Mouse (Mus musculus) MEL-GATA-1-ER (cell line): Measurements from ENCODE around the gene Lima1.

Experiments
- DNase-seq: peaks from one replicate; pipeline ENCODE4 v3.0.0-alpha.2; 2012; ENCODE audit warnings: low read depth; ENCODE audit errors: extremely low read depth

The Lima1 gene

DNA sequence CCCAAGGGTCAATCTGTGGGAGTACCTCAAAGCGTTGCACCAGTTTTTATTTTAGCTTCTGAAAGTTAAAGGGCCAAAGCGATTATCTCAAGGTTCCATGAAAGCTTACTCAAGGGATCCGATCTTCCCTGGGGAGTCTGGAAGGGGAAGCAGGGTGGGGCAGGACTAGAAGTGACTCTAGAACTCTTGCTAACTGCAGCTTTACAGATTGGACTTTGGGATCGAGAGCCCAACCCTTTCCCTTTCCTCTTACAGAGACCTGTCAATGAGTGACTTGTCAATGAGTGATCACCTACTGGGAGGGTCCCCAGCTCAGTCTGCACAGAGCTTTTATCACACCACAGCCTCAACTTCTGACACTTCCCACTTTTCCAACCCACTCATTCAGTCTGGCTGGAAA lies 7.6 kb downstream of the Lima1 start:
- no peak for DNase-seq

DNA sequence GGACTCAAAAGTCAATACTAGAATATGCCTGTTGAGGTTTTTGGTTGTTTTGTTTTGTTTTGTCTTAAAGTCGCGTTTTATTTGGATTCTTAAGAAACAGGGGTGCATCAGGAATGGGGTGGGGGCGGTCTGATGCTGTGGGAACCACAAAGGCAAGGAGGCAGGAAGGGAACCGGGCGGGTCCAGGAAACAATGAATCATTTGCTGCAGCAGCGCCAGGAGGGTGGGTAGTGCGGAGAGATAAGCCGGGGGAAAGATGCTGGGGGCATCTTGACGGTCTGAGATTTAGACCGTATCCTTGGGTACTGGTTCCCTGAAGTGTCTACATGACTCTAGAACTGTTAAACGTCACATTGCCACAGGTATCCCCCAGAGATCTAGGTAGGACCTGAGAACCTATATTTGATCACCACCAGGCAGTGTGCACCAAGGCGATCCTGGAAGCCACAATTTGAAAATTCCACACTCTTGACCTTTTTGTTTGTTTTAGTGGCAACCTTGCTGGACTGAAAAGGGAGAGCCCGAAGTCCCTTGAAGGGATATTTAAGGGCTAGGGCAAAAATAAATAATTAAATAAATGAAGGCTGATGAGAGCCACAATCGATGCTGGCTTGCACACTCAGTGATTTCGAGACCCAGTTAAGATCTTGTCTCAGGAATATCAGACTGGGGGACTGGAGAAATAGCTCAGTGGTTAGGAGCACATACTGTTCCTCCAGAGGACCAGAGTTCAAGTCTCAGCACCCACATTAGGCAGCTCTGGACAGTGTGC lies 8.6 kb downstream of the Lima1 start:
- no peak for DNase-seq

DNA sequence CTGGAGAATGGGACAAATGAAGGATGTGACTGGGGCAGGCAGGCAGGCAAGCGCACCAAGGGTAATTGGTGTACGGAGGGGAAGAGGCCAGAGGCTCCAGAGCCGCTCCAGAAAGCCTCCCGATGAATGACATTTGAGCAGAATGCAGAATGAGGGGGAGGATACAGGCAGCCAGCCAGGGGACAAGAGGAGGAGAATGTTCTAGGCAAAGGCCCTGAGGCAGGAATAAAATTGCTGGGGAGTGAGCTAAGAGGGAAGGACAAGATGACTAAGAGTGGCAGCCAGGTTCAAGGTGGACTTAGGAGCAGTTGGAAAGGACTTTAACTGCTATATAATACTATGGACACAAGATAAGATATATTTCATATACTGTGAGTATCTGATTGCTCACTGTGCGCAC lies 9.3 kb downstream of the Lima1 start:
- DNase-seq, result no peak

DNA sequence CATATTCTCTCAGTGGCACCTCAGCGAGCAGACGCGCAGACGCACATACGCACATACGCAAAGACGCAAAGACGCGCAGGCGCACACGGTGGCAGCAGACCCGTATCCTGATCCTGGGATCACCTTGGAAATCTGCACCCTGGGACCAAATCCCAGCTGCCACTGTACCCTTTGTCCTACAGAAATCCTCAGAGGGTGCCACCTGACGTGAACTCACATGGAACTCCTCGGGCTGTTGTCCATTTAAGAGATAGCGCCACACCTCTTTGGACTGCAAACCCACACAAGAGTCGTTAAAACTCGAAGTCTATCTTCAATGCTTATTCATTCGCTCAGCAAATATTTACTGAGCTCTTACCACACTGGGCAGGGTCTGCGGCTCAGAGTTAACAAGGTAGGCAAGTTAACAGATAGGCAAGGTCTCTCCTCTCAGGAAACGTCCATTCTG lies 9.7 kb downstream of the Lima1 start:
- DNase-seq, result no peak

DNA sequence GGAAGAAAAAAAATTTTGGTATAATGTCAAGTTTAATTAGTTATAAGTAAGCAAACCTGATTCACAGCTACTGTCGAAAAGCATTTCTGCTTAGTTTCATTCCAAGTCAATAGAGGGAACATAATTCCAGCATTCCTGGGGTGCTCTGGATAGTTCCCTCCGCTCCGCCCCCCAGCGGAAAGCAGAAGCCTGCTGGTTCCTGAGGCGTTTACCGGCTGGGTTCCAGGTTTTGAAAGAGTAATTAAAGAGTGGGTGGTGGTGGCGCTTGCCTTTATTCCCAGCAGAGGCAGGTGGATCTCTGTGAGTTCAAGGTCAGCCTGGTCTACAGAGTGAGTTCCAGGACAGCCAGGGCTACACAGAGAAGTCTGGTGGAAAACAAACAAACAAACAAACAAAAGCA lies 10.2 kb downstream of the Lima1 start:
- DNase-seq, result no peak

DNA sequence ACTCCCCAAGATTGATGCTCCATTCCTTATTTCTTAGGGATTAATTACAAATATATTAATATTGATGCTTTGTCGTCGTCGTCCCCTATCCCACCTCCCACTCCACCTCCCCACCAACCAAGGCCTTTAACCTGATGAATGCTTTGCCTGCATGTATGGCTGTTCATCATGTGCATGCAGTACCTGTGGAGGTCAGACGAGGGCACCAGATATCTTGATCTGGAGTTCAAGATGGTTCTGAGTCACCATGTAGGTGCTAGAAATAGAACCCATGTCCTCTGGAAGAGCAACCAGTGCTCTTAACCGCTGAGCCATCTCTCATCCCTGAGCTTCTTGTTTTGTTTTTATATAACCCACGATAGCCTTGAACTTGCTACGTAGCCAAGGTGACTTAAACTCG lies 11.5 kb downstream of the Lima1 start:
- peak; percentile 9 for DNase-seq

DNA sequence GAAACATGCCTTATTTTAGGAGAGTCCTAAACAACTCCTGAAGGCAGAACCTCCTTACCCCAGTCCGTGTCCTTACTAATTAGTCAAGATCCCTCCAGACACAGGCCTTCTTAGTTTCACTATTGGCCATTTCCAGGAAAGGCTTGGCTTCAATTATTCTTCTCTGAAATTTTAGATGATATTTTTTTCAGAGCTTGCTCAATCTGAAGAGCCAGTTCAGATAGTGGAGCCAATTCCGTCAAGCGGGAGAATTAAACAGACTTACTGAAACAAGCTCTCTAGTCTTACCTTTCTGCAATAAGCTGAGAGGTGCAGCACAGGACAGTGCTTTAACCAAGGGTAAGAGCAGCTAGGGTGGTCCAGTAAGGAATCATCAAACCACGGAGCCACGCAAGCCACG lies 11.9 kb downstream of the Lima1 start:
- no peak for DNase-seq

DNA sequence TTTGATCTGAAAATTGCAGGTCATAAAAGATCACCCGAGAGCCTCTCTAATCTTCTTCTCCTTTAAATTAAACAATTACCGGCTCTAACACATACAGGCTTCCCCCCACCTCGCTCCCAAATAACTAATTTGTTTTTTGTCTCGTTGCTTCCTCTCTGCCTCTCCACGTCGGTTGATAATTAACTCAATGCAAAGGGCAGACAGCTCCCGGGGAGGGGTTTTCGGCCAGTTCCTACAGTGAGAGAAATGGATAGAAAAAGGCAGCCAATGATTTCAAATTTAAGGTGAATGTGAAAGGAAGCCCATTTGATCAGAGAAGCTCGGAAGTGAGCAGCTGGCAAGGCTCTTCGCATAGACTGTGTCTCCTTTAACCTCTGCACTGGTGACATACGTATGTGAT lies 12.8 kb downstream of the Lima1 start:
- no peak for DNase-seq

DNA sequence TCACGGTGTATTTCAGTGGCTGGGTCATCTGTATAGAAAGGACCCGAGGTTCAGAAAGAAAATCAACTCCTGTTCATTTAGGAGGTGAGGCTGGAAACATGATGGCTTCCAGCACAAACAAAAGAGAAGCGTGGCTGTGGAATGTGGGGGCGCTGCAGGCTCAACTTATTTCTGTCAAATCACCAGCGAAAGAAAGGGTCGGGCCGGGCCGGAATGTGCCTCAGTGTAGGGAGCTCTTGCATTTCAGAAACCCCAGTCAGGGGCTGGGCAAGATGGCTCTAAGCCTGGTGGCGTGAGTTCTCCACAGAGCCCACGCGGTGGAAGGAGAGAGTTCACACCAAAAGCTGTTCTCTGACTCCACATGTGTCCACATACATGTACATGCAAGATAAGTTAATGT lies 13.3 kb downstream of the Lima1 start:
- no peak for DNase-seq

DNA sequence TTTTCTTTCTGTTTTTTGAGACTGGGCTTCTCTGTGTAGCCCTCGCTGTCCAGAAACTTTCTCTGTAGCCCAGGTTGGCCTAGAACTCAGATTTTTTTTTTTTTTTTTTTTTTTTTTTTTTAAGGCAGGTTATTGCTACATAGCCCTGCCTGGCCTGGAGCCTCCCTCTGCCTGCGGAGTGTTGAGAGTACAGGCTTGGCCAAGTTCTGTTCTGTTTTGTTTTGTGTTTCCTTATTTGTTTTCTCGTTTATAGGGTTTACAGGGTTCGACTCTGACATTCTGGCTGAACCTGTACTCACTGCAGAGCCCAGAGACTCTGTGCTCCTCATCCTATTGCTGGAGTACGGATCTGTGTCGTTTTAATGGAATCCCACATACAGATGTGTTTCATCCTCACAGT lies 13.7 kb downstream of the Lima1 start:
- no peak for DNase-seq

DNA sequence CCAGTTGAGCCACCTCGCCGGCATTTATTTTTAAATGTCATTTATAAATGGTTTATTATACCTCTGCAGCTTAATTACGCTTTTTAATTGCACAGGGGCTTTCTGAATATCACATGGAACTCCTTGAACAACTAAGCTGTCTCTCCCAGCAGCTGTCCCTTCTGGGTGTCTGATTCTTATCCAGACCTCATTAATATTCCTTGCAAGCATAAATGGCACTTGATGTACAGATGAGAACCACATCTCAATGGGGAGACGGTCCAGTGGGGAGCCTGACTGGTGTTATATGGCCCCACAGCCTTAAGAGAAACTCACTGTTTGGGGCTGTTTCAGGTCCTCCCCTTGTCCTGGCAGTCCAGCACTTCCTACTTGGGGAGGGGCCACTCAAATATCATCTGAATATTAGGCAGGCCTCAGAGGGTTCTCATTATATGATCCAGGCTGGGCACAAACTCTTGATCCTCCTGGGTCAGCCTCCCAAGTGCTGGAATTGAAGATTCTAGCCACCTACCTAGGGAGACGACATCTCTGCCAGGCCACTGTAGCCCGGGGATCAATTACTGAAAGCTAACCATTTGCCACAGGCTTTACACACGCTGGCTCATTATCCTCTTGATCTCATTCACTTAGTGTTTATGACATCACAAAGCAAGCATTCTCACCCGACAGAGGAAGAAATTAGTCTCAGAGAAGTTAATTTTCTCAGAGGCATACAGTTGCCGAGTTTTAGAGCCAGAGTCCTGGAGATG lies 15.4 kb downstream of the Lima1 start:
- no peak for DNase-seq

DNA sequence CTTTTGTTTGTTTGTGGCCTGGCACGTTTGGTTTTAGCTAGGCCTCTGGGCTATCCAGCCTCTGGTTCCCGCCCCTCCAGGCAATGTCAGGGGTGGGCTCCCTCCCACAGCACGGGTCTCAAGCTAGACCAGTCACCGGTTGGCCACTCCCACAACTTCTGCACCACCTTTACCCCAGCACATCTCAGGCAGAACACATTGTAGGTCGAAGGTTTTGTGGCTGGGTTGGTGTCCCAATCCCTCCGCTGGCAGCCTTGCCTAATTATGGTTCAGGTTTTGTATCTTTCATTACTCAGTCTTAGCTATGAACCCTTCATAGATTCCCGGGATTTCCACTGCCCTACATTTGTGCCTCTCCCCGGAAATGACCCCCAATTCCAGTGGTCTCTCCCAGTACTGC lies 17.8 kb downstream of the Lima1 start:
- no peak for DNase-seq

DNA sequence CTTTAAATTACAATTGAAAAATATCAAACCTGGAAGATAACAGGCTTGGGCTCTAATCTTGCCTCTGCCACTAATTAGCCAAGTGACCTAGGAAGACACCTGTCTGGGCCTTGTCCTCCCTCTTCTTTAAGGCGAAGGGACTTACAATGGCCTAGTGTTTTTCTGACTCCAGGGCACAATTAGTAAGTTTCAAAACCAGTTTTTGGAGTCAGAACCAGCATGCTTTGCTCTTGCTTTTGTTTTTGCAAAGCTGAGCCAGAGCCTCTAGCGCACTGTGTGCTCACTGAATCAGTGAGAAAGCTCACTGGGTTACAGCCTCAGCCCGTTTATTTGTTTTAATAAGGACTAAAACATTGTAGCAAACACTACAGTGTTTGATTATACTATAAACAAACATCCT lies 20.1 kb downstream of the Lima1 start:
- no peak for DNase-seq

DNA sequence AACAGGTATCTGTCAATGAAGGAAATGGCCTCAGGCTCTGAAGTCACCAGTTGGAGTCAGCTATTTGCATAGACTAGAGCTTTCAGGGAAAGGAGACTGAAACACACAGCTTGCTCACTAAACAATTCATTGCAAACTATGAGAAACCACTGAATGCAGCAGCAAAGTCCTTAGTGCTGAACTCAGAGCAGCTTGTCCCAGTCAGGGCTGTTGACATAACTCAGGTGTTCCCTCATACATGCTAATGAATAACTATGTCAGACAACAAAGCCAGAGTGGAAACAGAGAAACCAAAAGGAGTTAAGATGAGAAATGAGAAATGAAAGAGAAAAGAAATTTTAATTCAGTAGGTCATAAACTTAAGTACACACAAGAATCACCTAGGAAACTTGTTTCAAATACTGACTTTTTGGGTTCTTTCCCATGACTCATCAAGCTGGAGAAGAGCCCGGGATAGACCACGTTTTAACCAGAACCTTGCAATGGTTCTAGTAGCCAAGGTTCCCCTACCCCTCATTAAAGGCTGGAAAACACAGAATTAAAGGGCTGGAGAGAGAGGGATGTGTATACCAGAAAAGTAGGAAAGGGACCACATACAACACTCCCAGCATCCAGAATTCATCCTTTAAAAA lies 22.5 kb downstream of the Lima1 start:
- no peak for DNase-seq

DNA sequence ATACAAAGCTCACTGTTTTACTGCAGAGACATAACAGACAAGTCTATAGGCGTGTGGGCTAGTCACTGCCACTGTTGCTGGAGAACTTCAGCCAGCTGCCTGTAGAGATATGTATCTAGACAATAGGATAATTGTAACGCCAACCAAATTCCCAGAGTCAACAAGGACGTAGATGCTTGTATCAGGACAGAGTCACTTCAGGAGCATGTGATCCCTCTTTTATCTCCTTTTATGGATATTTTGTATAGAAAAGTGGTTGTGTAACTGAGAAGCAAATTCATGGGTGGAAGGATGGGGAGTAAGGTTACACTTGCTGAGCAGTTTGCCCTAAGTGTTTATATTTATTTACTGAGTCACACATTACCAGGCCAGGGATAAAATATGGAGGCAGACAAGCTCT lies 25.0 kb downstream of the Lima1 start:
- DNase-seq, result no peak

DNA sequence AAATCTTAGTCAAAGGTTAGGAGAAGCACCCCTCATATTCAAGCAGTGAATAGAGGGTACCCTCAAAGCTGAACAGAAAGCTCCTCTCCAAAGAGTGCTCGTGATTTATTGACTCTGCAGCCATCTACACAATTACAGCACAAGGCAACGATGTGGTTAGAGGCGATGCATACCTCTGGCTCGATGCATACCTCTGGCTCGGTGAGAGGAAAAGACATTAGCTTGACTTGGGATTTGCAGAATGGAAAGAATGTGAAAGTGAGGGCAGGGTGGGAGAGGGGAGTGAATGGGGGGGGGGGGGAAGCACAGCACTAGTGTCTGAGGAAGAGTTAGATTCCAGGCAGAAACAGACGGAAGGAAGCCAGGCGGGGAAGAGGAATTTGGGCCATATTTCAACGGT lies 27.3 kb downstream of the Lima1 start:
- no peak for DNase-seq

DNA sequence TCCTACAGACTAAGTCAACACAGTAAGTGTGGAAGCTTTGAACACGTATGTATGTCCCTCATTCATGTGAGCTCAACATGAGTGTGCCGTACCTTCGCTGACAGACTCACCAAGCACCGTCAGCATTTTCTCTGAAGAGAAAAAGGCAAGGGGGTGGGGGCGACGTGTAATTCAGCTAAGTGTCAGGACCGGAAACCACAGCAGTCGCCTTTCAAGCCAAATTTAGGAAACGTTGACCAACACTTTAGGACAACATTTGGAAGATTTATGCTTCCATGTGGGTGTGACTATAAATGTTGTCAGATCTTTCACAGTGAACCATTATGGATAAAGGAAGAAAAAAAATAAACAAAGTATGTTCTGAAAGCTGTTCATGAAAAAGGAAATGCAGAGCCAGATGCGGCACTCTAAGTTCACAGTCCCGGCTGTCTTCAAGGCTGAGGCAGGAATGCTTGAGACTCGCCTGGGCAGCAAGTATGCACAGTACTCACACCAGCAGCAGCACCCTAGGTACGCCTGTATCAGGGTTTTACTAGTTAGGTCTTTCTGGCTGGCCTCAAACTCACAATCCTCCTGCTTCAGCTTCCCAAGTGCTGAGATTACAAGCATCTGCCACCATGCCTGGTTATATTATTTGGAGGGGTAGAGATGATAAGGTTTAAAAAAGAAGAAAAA lies 27.9 kb downstream of the Lima1 start:
- no peak for DNase-seq

DNA sequence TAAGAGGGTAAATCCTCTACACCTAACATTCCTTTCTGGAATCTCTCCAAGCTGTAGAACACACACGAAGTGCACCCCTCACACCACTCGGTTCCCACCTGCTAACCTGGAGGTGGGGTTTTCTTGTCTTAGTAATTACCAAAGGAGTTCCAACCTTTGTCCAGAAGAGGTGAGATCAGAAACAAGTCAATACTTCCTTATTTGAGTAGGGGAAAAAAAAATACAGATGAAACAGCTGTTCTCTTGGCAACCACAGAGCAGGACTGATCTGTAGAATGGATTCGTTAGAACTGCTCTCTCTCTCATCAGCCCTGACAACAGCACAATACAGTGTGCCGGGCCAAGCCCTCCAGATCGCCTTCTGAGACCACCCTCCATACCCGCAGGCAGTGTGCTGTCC lies 28.6 kb downstream of the Lima1 start:
- DNase-seq, result no peak

DNA sequence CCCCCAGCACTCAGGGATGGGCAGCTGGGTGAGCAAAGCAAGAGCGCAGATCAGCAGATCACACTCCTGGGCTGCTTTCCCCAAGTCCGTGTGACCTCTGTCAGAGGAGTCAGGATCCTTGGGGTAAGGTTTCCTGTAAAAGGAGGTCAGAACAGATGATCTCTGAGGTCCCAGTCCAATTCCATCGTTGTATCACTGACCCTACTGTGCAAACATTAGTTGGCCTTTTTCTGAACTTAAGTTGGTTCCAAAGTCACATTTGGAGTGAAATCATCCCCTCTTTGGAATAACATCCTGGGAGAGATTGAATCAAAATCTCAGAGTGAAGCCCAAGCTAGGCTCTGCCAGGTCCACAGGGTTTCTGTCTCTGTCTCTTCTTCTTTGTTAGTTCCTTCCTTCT lies 31.4 kb downstream of the Lima1 start:
- no peak for DNase-seq

DNA sequence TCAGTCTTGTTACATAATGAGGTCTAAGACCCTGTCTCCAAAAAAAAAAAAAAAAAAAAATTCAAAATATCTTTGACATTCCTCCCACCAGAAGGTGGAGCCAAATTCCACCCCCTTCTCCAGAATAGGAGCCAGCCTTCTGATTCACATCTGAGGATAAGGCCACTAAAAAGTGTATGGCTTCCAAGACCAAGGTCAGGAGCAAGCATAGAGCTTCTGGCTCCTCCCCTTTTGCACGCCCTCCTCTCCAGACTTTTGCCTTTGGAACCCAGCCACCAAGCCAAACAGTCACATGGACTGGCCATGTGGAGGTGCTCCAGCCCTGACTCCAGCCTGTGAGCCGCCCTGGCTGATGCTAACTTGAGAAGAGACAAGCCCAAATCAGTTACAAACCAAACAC lies 35.3 kb downstream of the Lima1 start:
- DNase-seq, result no peak

DNA sequence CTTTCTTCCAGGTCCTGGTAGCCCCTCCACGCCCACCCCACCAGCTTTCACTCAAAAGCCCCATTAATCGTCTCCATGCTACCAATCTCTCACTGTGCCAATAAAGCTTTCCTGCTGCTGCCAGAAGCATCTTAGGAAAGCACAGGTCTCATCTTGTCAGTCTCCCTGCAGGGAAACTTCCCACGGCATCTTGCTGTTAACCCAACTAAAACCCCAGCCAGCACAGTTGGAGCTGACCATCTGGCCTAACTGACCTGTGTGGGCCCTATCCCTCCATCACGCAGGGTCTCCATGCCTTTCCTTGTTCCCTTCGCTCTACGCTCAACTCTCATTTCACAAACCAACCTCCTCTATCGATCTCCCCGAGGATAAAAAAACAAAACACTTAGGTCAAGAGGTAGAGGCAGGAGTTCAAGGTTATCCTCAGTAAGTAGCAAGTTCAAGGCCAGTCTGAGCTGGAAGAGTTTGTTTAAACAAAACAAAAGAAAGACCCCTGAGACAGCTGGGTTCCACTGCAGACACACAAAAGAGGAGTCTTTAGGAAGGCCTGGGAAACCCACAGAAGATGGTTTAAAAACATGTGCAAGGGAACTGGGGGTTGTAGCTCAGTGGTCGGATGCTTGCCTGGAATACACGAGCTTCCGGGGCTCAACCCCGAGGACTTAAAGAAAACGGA lies 36.0 kb downstream of the Lima1 start:
- DNase-seq, result no peak
